Mouse (Mus musculus) effector memory CD4-positive, alpha-beta T cell, adult 7 months (primary cell): ENCODE data around the gene Akr1b7. TPM values are rescaled to one million over a fixed set of nuclear protein-coding genes. Genes with fewer than 3 reads are reported as not detected.

ENCODE experiments used
- polyA plus RNA-seq: library from polyadenylated mRNA; unstranded; fragments of 100-300 nt; shearing (Covaris generic); gene quantifications from one replicate; pipeline ENCODE4 v1.2.1, GENCODE M21; 2017

Akr1b7 gene
- polyA plus RNA-seq: not detected

GRCm38 (mm10) chr6:34412023-34412422, at the start of gene Akr1b7:
TSS of gene Akr1b7 (plus strand) at chr6:34412334.

GRCm38 (mm10) chr6:34384110-34384661, 27.9 kb upstream of the Akr1b7 start, which contains the start of gene Akr1b10:
TSS of gene Akr1b10 (plus strand) at chr6:34384218.

Other genes starting within 250 kb of the Akr1b7 start
- gene Slc35b4, start 235.2 kb upstream of the Akr1b7 start, polyA plus RNA-seq: 23.3 TPM
- gene Akr1b3, start 94.9 kb upstream of the Akr1b7 start, polyA plus RNA-seq: 304 TPM
- gene Akr1b8, start 58.2 kb upstream of the Akr1b7 start, polyA plus RNA-seq: 1.7 TPM
- gene Akr1b10, start 28.1 kb upstream of the Akr1b7 start, polyA plus RNA-seq: 37.0 TPM
- 39.7 TPM for gene Bpgm, start 63.9 kb downstream of the Akr1b7 start, polyA plus RNA-seq
- gene Cald1, start 186.2 kb downstream of the Akr1b7 start, polyA plus RNA-seq: 0.99 TPM